Mouse (Mus musculus): ENCODE measurements around the gene Smim22.

Gene Smim22

DNA sequence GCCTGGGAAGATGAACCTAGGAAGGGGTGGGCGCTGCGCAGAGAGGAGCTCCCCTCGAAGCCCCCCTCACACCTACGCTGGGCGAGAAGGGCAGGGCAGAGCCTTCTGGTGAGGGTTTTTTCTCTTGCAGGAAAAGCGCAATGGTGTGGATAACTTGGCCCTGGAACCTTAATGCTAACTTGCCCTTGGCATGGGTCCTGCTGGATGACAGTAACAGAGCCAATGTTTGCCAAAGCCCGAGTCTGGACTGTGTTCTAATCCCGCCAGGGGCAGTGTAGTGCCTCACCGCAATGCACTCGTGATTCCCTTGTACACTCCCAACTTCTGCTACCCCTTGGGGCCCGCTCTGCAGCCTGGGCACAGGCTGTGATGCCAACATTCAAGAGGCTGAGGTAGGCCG, 988 bp downstream of the Smim22 start:
- no peak for DNase-seq (ENCODE audit: low spot score in 2 of 2)

DNA sequence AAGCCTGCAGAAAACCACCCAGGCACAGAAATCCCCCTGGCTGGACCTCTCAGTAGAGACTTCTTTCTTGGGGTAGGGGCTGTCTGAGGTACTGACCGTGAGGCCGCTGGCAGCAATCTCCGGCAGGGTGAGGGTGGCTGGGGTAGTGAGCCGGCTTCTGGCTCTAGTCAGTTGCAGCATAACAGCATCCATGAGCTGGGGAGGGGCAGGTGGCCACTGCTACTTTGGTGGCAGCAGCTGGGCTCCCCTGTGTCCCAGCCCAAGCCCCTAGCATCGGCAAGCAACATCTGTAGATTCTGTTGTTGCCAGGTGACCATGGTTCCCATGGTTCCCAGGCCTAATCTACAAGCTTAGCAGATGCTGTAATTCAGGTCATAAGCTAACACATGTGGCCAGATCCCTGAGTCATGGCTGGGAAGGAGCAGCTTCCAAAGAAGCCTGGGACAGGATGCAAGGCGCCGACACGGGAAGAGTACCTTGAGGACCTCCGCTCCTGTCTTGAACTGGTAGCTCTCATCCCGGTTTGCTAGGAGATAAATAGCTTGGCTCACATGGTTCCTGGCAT, 3.4 kb downstream of the Smim22 start:
- DNase-seq (ENCODE audit: low spot score in 2 of 2), result no peak

DNA sequence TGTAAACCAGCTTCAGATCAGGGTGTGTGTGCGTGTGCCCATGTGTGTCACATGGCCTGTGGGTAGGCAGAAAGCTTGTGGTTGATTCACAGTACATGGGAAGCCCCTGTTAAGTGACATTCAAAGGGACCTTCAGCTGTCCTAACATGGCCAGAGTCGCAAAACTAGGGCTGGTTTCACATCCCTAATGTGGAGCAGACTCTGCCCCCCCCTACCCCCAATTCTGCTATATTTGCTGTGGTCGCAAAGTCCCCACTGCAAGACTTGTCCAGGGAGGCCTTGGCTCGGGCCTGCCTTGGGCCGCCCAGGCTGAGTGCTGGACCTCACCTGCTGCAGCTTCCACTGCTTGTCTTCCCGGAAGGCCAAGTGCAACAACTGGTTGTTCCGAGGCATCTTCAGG, 4.2 kb downstream of the Smim22 start:
- peak in 1 of 2 experiments; percentile 65 for DNase-seq (ENCODE audit: low spot score in 2 of 2)

DNA sequence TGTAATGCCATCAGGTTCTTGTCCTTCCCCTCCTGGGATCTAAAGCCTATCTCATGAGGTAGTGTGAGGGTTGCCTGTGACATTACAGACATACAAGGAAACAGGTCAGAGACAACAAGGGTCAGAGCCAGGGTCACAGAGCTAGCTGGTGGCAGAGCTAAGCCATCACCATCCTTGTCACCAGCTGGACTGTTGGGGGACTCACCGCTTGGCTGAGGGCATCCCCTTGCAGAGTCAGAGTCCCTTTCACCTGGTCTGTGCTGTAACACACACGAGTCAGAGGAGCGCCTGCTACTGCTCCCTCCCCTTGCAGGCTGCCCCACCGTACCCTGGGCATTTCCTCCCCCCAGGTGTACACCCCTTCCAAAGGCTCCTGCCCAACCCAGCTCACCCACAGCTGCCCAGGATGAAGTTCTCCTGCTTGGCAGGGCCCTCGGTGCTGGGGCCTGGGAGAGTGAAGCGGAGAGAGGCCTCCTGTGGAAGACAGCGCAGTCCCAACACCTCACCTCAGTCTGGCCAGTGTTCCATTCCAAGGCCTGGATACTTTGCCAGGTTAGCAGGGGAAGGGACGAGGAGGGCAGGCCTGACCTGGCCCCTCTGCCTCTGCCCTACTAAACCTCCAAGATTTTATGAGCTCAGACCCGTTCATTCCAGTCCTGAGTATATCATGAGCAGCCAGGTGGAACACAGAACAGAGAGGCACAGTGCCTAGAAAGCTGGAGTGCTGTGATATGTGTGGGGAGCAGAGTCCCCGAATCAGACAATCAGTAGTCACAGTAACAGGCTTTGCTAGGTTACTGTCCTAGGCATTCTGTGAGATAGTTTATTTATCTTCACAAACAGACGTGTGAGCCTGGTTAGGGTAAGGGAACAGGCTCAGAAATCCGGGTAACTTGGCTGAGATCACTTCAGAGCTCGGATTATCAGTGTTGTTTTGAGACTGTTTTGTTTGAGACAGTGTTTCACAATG, 5.2 kb downstream of the Smim22 start:
- no peak for DNase-seq (ENCODE audit: low spot score in 2 of 2)

DNA sequence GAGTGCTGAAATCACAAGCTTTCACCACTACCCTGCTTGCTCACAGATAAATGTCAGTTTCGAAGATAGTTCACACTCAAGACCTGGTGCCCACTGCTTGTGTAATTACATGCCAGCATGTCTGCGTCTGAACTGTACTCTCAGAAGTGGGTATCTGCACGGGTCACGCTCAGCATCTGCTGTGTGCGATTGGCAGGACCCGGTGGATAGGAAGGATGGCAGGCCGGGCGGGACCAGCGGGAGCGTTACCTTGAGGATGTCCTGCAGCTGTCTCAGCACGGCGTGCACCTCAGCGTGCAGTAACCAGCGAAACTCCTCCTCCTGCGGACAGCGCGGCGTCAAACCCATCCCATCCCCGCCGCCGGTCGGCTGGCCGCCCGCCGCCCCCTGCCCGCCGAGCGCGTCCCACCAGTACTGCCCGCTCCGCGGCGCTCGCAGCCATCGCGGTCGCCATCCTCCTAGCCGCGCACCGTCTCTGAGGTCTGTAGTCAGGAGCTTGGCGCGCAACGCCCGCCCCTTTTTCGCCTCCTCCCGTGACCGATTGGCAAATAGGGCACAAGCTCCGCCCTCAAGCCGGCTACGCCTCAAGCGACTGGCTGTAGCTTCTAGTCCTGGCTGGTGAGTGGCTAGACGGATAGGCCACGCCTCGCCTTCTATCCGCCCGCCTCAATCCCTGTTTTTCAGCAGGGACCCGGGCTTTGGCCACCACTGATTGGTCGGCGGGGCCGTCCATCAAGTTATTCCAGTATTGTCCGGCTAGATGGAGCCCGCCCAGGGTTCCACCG, 6.2 kb downstream of the Smim22 start, which contains the start of gene Rogdi:
Rogdi (minus strand) TSS at position 500 of the 785 bp plus-strand sequence.
- DNase-seq (ENCODE audit: low spot score in 2 of 2), result peak; percentile 90 to 94

DNA sequence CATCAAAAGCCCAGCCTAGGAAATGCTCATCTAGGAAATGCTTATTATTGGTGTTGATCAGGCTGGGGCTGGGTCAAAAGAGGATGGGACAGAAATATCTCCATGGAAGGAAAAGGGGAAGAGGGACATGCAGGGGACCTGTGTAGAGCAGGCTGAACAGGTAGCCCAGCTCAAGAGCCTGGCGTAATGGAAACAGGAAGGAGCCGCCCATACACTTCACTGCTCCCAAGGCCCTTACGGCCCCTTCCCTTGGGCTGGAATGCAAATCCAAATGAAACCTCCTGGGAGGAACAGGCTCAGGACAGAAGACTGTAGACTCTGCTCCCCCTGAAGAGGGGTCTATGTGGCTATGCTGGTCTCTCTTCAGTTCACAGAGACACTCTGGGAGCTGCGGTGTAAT, 7.5 kb downstream of the Smim22 start:
- DNase-seq (ENCODE audit: low spot score in 2 of 2), result no peak

DNA sequence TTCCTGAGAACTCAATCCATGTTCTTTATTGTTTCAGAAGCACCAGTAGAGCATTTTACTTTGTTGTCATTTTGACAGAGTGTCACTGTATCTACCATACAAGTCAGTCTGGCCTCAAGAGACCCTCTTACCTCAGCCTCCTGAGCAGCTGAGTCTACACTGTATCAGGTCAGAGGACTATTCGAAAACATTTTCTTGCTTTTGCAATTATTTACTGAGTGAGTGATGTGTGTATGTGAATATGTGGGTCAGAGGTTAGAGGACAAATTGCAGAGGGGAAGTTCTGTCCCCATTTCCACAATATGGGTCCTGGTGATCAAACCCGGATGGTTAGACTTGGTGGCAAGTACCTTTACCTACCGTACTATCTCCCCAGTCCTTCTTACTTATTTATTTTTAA, 16.9 kb downstream of the Smim22 start:
- DNase-seq (ENCODE audit: low spot score in 2 of 2), result no peak

DNA sequence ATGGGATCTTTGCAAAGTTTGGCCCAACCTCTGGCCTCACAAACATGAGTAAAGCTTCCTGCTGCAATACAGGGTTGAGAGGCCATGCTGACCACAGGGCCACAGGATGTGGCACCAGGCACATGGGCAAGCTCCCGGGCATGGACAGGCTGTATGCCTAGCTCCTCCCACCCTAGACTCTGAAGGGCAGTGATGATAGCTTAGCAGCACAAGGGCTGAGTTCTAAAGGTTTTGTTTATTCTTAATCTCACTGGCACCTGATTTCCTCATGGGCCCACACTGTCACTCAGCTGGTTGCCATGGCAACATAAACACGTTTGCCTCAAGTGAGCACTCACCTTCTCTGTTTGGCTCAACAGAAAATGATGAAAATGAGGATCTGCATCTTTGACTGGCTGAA, 22.8 kb downstream of the Smim22 start:
- DNase-seq (ENCODE audit: low spot score in 2 of 2), result peak; percentile 79 to 89

DNA sequence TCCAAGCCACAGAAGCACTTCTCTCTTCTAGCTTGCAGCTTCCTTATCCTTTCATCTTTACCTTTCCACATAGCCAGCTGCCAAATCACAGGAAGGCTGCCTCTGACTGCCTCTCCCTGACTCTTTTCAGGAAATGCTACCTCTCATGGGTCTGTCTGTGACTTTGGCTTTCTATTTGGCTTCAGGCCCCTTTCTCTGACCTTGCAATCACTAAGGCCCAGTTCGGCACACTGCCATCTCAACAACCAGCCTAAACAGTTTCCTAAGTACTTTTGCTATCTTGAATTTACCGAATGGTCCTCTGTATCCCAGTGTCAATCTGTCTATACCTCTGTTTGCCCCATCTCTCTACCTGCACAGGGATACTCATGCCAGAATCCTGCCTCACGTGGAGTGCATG, 28.5 kb downstream of the Smim22 start:
- no peak for DNase-seq (ENCODE audit: low spot score in 2 of 2)

DNA sequence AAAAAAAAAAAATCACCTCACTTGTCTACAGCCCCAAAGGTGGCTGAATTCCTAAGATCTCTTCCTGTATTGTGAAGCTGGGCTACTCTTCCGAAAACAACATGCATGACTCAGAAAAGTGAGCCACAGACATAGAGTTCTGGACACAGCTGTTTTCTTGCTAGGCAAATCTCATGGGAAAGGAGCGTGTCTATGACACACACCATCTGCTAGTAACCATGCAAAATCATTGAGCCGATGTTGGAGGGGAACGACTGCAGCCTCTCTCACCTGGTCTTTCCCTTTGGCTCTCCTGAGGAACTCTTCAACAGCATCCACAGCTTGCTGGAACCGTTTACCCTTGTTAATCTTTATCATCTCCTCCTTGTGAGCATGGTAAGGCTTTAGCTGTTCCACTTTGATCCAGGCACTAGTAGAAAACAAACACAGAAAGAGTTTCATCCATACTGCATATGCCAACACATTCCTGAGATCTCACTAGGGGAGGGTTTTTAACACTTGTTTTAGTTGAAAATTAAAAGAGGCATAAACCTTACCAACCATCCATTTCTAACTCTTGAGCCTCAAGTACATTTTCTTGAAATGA, 29.7 kb downstream of the Smim22 start:
- DNase-seq (ENCODE audit: low spot score in 2 of 2), result no peak

DNA sequence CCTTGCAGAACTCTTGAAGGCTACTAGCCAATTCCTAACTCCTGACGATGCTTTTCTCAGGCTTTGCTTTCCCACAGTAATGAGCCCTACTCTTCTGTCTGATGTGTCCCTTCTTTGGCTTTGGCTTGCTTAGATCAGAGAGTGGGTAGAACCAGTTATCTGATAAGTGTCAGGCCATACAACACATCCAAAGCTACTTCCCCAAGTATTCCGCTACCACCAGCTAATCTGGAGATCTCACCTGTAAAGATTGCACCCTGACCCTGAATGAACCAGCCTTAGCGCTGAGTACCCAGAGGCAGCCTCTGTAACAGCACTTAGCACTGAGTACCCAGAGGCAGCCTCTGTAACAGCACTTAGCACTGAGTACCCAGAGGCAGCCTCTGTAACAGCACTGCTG, 38.2 kb downstream of the Smim22 start:
- no peak for DNase-seq (ENCODE audit: low spot score in 2 of 2)

DNA sequence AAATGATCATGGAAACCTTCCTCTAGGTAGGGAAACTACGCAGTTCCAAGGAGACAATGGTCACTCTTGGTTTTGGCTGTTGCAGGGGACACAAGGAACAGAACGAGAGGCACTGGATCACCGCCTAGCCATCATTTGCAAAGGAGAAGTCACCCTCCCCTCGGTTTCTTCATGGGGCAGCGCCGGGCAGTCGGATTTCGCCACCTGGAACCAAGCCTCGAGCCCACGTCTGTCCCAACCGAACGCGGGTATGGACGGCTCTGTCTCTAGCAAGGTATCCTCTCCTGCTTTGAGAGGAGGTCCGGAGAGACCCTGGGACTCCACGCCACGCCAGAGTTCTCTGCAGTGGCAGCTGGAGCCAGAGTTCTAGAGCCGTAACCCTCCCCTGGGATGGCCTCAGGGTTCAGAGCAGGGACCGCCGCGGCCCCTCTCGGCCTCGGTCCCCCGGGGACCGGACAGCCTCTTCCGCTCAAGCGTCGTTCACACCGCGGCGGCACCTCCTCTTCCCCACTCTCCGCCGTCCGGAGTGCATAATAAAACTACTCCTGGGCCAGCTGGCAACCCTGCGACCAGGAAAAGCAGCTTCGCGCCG, 42.2 kb downstream of the Smim22 start:
- DNase-seq (ENCODE audit: low spot score in 2 of 2), result no peak

DNA sequence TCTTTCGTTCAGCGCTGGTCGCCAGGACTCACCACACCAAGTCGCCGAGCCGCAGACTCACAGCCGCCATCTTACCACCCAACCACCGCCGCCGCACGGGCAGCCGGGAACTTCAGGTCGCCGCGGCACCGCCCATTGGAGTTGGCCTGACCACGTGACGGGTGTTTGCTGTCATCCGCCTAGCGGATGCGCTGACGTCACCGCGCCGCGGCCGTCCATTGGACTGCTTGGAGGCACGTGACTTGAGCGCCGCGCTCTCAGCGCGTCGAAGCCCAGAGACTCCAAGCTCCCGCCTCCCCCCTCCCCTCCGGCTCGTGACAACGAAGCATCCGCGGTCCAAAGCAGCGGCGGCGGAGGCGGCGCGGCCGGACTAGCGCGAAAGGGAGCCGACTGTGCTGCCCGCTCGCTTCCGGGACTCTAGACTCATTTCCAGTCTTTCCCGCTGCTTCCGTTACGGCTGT, 42.7 kb downstream of the Smim22 start, which contains the start of the genes Glyr1 and Ubn1:
Glyr1 (minus strand) TSS at position 90 of the 461 bp plus-strand sequence.
Ubn1 (plus strand) TSS at position 284 of the 461 bp plus-strand sequence.
- peak; percentile 99 for DNase-seq (ENCODE audit: low spot score in 2 of 2)

DNA sequence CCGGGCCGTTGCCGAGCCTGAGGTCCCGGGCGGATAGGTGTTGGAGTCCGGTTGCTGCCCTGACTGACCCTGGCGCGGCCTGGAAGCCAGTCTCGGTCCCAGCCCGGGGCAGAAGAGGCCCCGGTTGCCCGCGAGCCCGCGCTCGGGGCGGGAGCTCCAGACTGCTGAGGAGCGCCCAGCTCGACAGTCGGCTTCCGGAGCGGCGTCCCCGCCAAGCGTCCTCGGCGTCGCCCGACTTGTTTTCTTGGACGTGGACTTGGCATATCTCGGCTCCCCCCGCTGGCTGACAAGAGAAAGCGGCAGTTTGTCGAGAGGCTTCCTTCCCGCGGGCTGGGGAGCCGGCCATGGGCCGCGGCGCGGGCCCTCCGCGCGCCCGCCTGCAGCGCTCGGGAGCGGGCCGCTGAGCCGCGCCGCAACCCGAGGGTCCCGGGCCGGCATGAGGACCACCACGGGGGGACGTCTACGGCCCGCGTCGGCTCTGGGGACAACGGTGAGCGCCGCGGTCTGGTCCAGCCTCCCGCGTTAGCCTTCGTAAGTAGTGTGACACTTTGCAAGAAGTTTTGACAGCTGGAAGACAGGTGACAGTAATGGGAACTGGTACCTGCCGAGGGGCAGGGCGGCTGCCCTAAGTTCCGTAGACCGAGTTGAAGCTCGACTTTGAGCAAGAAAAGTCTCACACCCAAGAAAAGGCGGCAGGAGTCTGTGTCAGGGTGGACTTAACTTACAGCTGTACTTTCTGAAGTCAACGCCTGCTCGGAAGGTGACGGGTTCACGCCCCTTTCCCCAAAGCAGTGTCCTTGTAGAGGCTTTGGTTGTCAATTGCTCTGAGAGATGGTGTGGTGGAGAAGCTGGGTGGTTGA, 43.4 kb downstream of the Smim22 start:
- DNase-seq (ENCODE audit: low spot score in 2 of 2), result peak; percentile 77
